Mouse (Mus musculus): ENCODE measurements at regions not wholly inside any gene's neighbourhood (a gene's known extent, or its start where the extent isn't known, plus 50 kb on each side); places are given as distances from the start of the nearest gene placed in this dataset.

DNA sequence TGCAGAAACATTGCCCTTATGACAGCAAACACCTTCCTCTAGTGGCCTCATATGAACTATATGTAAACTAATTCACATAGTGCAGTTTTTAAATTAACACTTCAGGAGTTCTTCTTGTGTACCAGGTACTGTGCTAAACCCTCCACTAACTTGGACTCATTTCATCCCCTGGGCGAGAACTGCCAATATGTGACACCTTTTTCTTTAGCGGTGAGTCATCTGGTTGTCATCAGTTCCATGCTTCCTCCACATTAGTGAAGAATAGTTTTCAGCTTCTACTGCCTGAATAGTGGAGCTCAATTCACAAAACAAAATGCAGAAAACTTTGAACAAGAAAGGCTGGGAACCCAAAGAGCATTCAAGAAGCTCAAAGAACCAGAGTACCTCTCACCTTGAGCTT lies 76.9 kb upstream of the Slc24a5 start:
- TF ChIP-seq USF1 (IDR thresholded peaks at IDR 0.05; ENCODE audit: low read depth): no peak
- no peak for TF ChIP-seq CTCF (IDR thresholded peaks at IDR 0.05; ENCODE audit: control insufficient read depth, insufficient read depth, insufficient read length)
- TF ChIP-seq CEBPB (IDR thresholded peaks at IDR 0.05; ENCODE audit: low read depth): no peak
- no peak for TF ChIP-seq FOSL1 (IDR thresholded peaks at IDR 0.05; ENCODE audit: insufficient read depth, low read length, poor library complexity, severe bottlenecking)
- TF ChIP-seq MAX (IDR thresholded peaks at IDR 0.05): no peak
- TF ChIP-seq MYOG (IDR thresholded peaks at IDR 0.05; ENCODE audit: control insufficient read depth, extremely low read depth, insufficient read length): no peak
- TF ChIP-seq MYOD1 (IDR thresholded peaks at IDR 0.05; ENCODE audit: control insufficient read depth, insufficient read length, low read depth): no peak

DNA sequence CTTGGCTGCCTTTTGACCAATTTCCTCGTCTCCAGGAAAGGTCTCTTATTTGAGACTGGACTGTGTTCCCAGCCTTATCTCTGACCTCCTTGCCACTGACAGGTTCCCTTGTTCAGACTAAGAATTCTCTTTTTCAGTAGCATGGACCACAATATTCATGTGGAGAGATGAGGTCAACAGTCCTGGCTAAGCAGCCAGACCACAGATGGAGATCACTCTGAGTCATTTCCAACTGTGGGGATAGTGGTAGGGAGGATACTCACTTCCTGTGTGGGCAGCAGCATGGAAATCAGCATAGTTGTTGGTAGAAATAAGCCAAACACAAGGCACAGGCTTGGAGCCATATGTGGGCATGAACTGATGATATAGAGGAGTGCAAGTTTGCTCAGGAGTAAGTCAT lies 52.9 kb upstream of the Slc24a5 start:
- H3K27me3 ChIP-seq (ENCODE audit: control insufficient read depth, insufficient read depth, insufficient read length): no peaks in the 10 kb centered on the region
- peak; percentile 96 for TF ChIP-seq MAX (IDR thresholded peaks at IDR 0.05)
- no peak for TF ChIP-seq MYOG (IDR thresholded peaks at IDR 0.05; ENCODE audit: control insufficient read depth, extremely low read depth, insufficient read length)
- TF ChIP-seq FOSL1 (IDR thresholded peaks at IDR 0.05; ENCODE audit: insufficient read depth, low read length, poor library complexity, severe bottlenecking): peak; percentile 87
- peak; percentile 2 for TF ChIP-seq USF1 (IDR thresholded peaks at IDR 0.05; ENCODE audit: low read depth)
- TF ChIP-seq CTCF (IDR thresholded peaks at IDR 0.05; ENCODE audit: control insufficient read depth, insufficient read depth, insufficient read length): no peak
- TF ChIP-seq MYOD1 (IDR thresholded peaks at IDR 0.05; ENCODE audit: control insufficient read depth, insufficient read length, low read depth): peak; percentile 46
- no peak for TF ChIP-seq CEBPB (IDR thresholded peaks at IDR 0.05; ENCODE audit: low read depth)
- H3ac ChIP-seq (ENCODE audit: control insufficient read depth, insufficient read length, low read depth): no peak overlapping the region
- peaks cover 6% of the 10 kb centered on the region for H3K36me3 ChIP-seq (ENCODE audit: control insufficient read depth, insufficient read depth)
- H3K4me3 ChIP-seq (ENCODE audit: insufficient read depth, poor library complexity, severe bottlenecking): no peak overlapping the region
- no peaks in the 10 kb centered on the region for H3K79me2 ChIP-seq (ENCODE audit: control insufficient read depth, insufficient read depth)
- no peaks in the 10 kb centered on the region for H3K79me3 ChIP-seq (ENCODE audit: low read depth)

More for the DNA sequence above, 76.9 kb upstream of the Slc24a5 start:
- Histone ChIP-seq H3ac (ENCODE audit: control insufficient read depth, insufficient read length, low read depth) (no peak overlapping the region), H3K4me3 (ENCODE audit: insufficient read depth, poor library complexity, severe bottlenecking) (no peak overlapping the region), H3K79me2 (ENCODE audit: control insufficient read depth, insufficient read depth) (no peaks in the 10 kb centered on the region), H3K79me3 (ENCODE audit: low read depth) (no peaks in the 10 kb centered on the region), H3K27me3 (ENCODE audit: control insufficient read depth, insufficient read depth, insufficient read length) (no peaks in the 10 kb centered on the region), H3K36me3 (ENCODE audit: control insufficient read depth, insufficient read depth) (no peaks in the 10 kb centered on the region)

DNA sequence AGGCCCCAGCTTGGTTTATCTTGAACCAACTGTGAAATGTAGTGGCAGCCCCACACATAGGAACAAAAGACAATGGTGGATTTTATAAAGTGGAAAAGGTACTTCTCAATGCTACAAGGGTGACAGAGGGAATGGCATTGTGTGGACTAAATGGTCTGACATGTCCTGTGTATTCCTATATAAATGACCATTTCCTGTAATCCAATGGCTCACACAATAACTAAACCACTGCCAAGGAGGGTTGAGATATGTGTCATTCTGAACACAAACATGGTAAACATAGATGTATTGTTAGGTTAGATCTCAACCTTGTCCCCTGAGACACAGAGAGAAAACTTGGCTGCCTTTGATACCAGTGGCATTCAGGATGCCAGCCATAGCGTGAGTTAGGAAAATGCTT lies 51.0 kb upstream of the Slc24a5 start:
- no peaks in the 10 kb centered on the region for H3K79me3 ChIP-seq (ENCODE audit: low read depth)
- H3ac ChIP-seq (ENCODE audit: control insufficient read depth, insufficient read length, low read depth): no peak overlapping the region
- H3K27me3 ChIP-seq (ENCODE audit: control insufficient read depth, insufficient read depth, insufficient read length): no peaks in the 10 kb centered on the region
- no peak overlapping the region for H3K4me3 ChIP-seq (ENCODE audit: insufficient read depth, poor library complexity, severe bottlenecking)
- H3K36me3 ChIP-seq (ENCODE audit: control insufficient read depth, insufficient read depth): peaks cover 6% of the 10 kb centered on the region
- TF ChIP-seq CEBPB (IDR thresholded peaks at IDR 0.05; ENCODE audit: low read depth): no peak
- TF ChIP-seq CTCF (IDR thresholded peaks at IDR 0.05; ENCODE audit: control insufficient read depth, insufficient read depth, insufficient read length): no peak
- no peak for TF ChIP-seq MAX (IDR thresholded peaks at IDR 0.05)
- TF ChIP-seq USF1 (IDR thresholded peaks at IDR 0.05; ENCODE audit: low read depth): no peak
- TF ChIP-seq FOSL1 (IDR thresholded peaks at IDR 0.05; ENCODE audit: insufficient read depth, low read length, poor library complexity, severe bottlenecking): no peak
- no peak for TF ChIP-seq MYOG (IDR thresholded peaks at IDR 0.05; ENCODE audit: control insufficient read depth, extremely low read depth, insufficient read length)
- TF ChIP-seq MYOD1 (IDR thresholded peaks at IDR 0.05; ENCODE audit: control insufficient read depth, insufficient read length, low read depth): no peak
- no peaks in the 10 kb centered on the region for H3K79me2 ChIP-seq (ENCODE audit: control insufficient read depth, insufficient read depth)
